Mouse (Mus musculus) spleen, postnatal 10 days (tissue): ENCODE measurements around the gene Kcnip2.

Experiments
- DNase-seq, 2 experiments: peaks; one replicate each; pipeline ENCODE4 v3.0.0; 2021 to 2022; ENCODE audit warnings: low spot score in 2 of 2

Gene Kcnip2

GRCm38 (mm10) chr19:45782315-45783001 lies 33.4 kb downstream of the Kcnip2 start:
- peak; percentile 80 to 82 for DNase-seq

- DNase-seq: no peak
Measured at GRCm38 (mm10) chr19:45781676-45782075, 34.2 kb downstream of the Kcnip2 start.

GRCm38 (mm10) chr19:45780350-45780915 lies 35.4 kb downstream of the Kcnip2 start:
- DNase-seq: no peak

- DNase-seq: no peak
Measured at GRCm38 (mm10) chr19:45775486-45775885, 40.4 kb downstream of the Kcnip2 start.

GRCm38 (mm10) chr19:45771501-45771900 lies 44.4 kb downstream of the Kcnip2 start:
- DNase-seq: no peak

- no peak for DNase-seq
Measured at GRCm38 (mm10) chr19:45760810-45761209, 55.1 kb downstream of the Kcnip2 start.

- DNase-seq: no peak
Measured at GRCm38 (mm10) chr19:45758671-45759070, 57.2 kb downstream of the Kcnip2 start.

- no peak for DNase-seq
Measured at GRCm38 (mm10) chr19:45753551-45753950, 62.3 kb downstream of the Kcnip2 start.

- DNase-seq: no peak
Measured at GRCm38 (mm10) chr19:45751881-45752280, 64.0 kb downstream of the Kcnip2 start.

- peak; percentile 83 to 93 for DNase-seq
Measured at GRCm38 (mm10) chr19:45749243-45750043, 66.4 kb downstream of the Kcnip2 start, which contains the start of gene Npm3. Gene Npm3, minus strand, starts transcription at chr19:45749591.

GRCm38 (mm10) chr19:45748691-45749242 lies 67.1 kb downstream of the Kcnip2 start:
- DNase-seq: peak; percentile 43 to 47

- no peak for DNase-seq
Measured at GRCm38 (mm10) chr19:45748206-45748605, 67.7 kb downstream of the Kcnip2 start.

- peak; percentile 85 to 92 for DNase-seq
Measured at GRCm38 (mm10) chr19:45747028-45747867, 68.6 kb downstream of the Kcnip2 start.

- DNase-seq: peak; percentile 74 to 87
Measured at GRCm38 (mm10) chr19:45746153-45747020, 69.5 kb downstream of the Kcnip2 start.

GRCm38 (mm10) chr19:45745344-45746152 lies 70.3 kb downstream of the Kcnip2 start:
- DNase-seq: no peak

- DNase-seq: no peak
Measured at GRCm38 (mm10) chr19:45743619-45744018, 72.2 kb downstream of the Kcnip2 start.

GRCm38 (mm10) chr19:45742984-45743575 lies 72.8 kb downstream of the Kcnip2 start:
- no peak for DNase-seq

- no peak for DNase-seq
Measured at GRCm38 (mm10) chr19:45742218-45742983, 73.5 kb downstream of the Kcnip2 start, which contains the start of gene Fgf8. Gene Fgf8, minus strand, starts transcription at chr19:45742915.
